Mouse (Mus musculus) CH12.LX (cell line): Measurements from ENCODE around the gene Trhr2.

Experiments
- CTCF ChIP-seq, 2 experiments: IDR thresholded peaks in 1 of 2; conservative IDR thresholded peaks in 1 of 2; 2 replicates each; pipeline ENCODE4 v1.5.1; 2011 to 2012; ENCODE audit warnings: low read depth in 2 of 2, low read length in 2 of 2, improper control_type of control experiment in 1 of 2, inconsistent platforms in 1 of 2, mild to moderate bottlenecking in 1 of 2, moderate library complexity in 1 of 2
- ETS1 ChIP-seq: conservative IDR thresholded peaks from 2 replicates; pipeline ENCODE4 v1.6.1; 2012; ENCODE audit warnings: low read depth, mild to moderate bottlenecking, inconsistent platforms, low read length, improper control_type of control experiment, moderate library complexity
- ZC3H11A ChIP-seq: IDR thresholded peaks from 2 replicates; pipeline ENCODE4 v1.6.1; 2012; ENCODE audit warnings: low read depth, mild to moderate bottlenecking, inconsistent platforms, low read length, improper control_type of control experiment
- ZKSCAN1 ChIP-seq: IDR thresholded peaks from 2 replicates; pipeline ENCODE4 v1.6.1; 2012; ENCODE audit warnings: low read depth, inconsistent platforms, low read length, improper control_type of control experiment, borderline replicate concordance

- TF ChIP-seq CTCF (conservative IDR thresholded peaks at IDR 0.05 in 1 of 2, IDR thresholded peaks at IDR 0.05 in 1 of 2; ENCODE audit: low read depth in 2 of 2, low read length in 2 of 2) (no peak), ZC3H11A (no peak), ETS1 (no peak), ZKSCAN1 (no peak)
Observed at GRCm38 (mm10) chr8:122314899-122315496, 45.5 kb downstream of the Trhr2 start.
